Mouse (Mus musculus) monocyte, adult 59 days (primary cell): ENCODE results near the gene Tmem252. TPM values are rescaled to one million over a fixed set of nuclear protein-coding genes. Genes with fewer than 3 reads are reported as not detected.

Experiments
- total RNA-seq, 2 experiments: library from RNA; stranded (reverse); gene quantifications; one replicate each; pipeline ENCODE4 v1.2.4; 2023

Gene Tmem252
- total RNA-seq: not detected

GRCm38 (mm10) chr19:24673762-24674161 is at the start of gene Tmem252:
TSS of gene Tmem252 (plus strand) at chr19:24674008.

Other genes with a start within 250 kb of the Tmem252 start
- gene Fam122a, start 196.7 kb upstream of the Tmem252 start, total RNA-seq: 10 to 100 TPM; 18.4 to 21.0 TPM
- gene Pip5k1b, start 118.1 kb upstream of the Tmem252 start, total RNA-seq: 1 to 10 TPM; 1.3 to 1.4 TPM
- not detected for gene Pgm5, start 187.8 kb downstream of the Tmem252 start, total RNA-seq
- gene Gm10053, start 201.7 kb downstream of the Tmem252 start, total RNA-seq: 10 to 100 TPM; 48.2 to 59.1 TPM
- under 1 TPM in 1 of 2 experiments, not detected in 1; 0.27 TPM for gene Foxd4, start 227.2 kb downstream of the Tmem252 start, total RNA-seq